Mouse (Mus musculus) T-helper 2 cell (primary cell): ENCODE results near the gene Fam89b.

Experiments
- in situ Hi-C: fragments of 300-600 bp; cut with MboI, MseI; formaldehyde crosslinking; loops from one replicate; pipeline ENCODE4 v1.15.1; 2025; ENCODE audit warnings: high pct_unique_total_duplicates

Fam89b gene

DNA sequence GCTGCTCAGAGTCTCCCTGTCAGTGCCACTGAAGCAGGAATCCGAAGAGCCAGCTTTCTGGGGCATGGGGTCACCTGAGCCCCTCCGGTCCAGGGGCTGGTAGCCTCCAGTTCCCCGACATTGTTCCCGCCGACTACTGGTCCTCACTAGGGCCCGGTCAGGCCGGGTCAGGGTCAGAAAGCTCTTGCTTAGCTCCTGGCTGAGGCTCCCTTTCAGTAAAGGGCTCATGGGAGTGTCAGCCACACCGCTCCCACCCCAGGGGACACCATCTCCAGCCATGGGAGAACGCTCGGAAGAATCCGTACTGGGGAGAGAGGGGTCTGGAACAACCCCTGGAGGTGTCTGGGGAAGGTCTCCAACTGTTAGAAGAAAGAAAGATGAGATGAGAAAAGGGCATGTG is 43.6 kb downstream of the Fam89b start:
- in situ Hi-C loops, result no loop called here

GRCm38 (mm10) chr19:5685431-5685830 is 44.0 kb downstream of the Fam89b start:
- in situ Hi-C loops, result no loop called here

- in situ Hi-C loops, result no loop called here
Measured at GRCm38 (mm10) chr19:5684985-5685384, 44.5 kb downstream of the Fam89b start.

- in situ Hi-C loops, result no loop called here
Measured at GRCm38 (mm10) chr19:5684236-5684635, 45.2 kb downstream of the Fam89b start.

GRCm38 (mm10) chr19:5680432-5680831 is 49.0 kb downstream of the Fam89b start:
- in situ Hi-C loops, result no loop called here
